ENCODE assay signal across 7 mouse cellular contexts in genomic region chr13:119691958-119692357, GRCm38 (mm10). TPM values are rescaled to one million over a fixed set of nuclear protein-coding genes. Genes with fewer than 3 reads are reported as not detected.
DNase-seq lines count a peak whose midpoint lies in the region; ATAC-seq and TF ChIP-seq lines count a peak whose summit lies in the region.
"Not testable (repeated sequence)": the region's sequence is repeated elsewhere in the genome, so short reads cannot be mapped to it uniquely, and the experiment has no call there.

No protein-coding gene starts in this region.

- not testable (repeated sequence) for TF ChIP-seq EP300 in heart, postnatal 0 days (IDR thresholded peaks at IDR 0.05; ENCODE audit: low read depth)

- H3K9me3 ChIP-seq in embryonic facial prominence, embryonic 10.5 days; forebrain, embryonic 14.5 days (replicated peaks; ENCODE audit: control insufficient read depth, low read length); heart, postnatal 0 days (replicated peaks; ENCODE audit: control insufficient read depth, low read length); intestine, postnatal 0 days (ENCODE audit: control insufficient read depth); limb, embryonic 14.5 days (ENCODE audit: control insufficient read depth, low read length); lung, embryonic 16.5 days (ENCODE audit: control insufficient read depth, low read length); neural tube, embryonic 11.5 days (ENCODE audit: control insufficient read depth, low read length): not testable (repeated sequence)

- TF ChIP-seq POLR2A in limb, embryonic 14.5 days (IDR thresholded peaks at IDR 0.05; ENCODE audit: borderline replicate concordance, extremely low read depth, insufficient read depth, insufficient read length) = not testable (repeated sequence)

- not testable (repeated sequence) for ATAC-seq in forebrain, embryonic 14.5 days; heart, postnatal 0 days (ENCODE audit: insufficient read depth, low read depth); intestine, postnatal 0 days; limb, embryonic 14.5 days (ENCODE audit: low FRiP score, low read depth); lung, embryonic 16.5 days (ENCODE audit: low read depth); neural tube, embryonic 11.5 days (ENCODE audit: insufficient read depth, low FRiP score, low TSS enrichment)

- peak overlapping the region; percentile 79 for H3K4me2 ChIP-seq in forebrain, embryonic 14.5 days (ENCODE audit: low read length)
- H3K4me2 ChIP-seq in heart, postnatal 0 days (ENCODE audit: low read depth, low read length) = peak overlapping the region; percentile 96; the same call in 1 of the 2 replicates
- peak overlapping the region; percentile 73 for H3K4me2 ChIP-seq in intestine, postnatal 0 days (replicated peaks; ENCODE audit: low read depth)
- peak overlapping the region; percentile 71 for H3K4me2 ChIP-seq in limb, embryonic 14.5 days (replicated peaks; ENCODE audit: low read depth, low read length, severe bottlenecking)
- H3K4me2 ChIP-seq in lung, embryonic 16.5 days (ENCODE audit: low read depth, low read length) = peak overlapping the region; percentile 78; the same call in 1 of the 2 replicates
- H3K4me2 ChIP-seq in neural tube, embryonic 11.5 days (ENCODE audit: low read depth) = peak overlapping the region; percentile 63

- not testable (repeated sequence) for TF ChIP-seq CTCF in heart, postnatal 0 days (IDR thresholded peaks at IDR 0.05; ENCODE audit: low read depth); intestine, postnatal 0 days (IDR thresholded peaks at IDR 0.05; ENCODE audit: low read depth)

- not testable (repeated sequence) for H3K27me3 ChIP-seq in embryonic facial prominence, embryonic 10.5 days (replicated peaks; ENCODE audit: low read depth, poor library complexity, severe bottlenecking); forebrain, embryonic 14.5 days (replicated peaks; ENCODE audit: control insufficient read depth, insufficient read depth, low read length); heart, postnatal 0 days (ENCODE audit: control insufficient read depth, insufficient read depth, low read length); intestine, postnatal 0 days (replicated peaks; ENCODE audit: control insufficient read depth, insufficient read depth, low read length); limb, embryonic 14.5 days (ENCODE audit: control insufficient read depth, insufficient read depth, low read length); lung, embryonic 16.5 days (ENCODE audit: control insufficient read depth, insufficient read depth, low read depth, low read length); neural tube, embryonic 11.5 days (ENCODE audit: control insufficient read depth, insufficient read depth, low read length)

- H3K4me3 ChIP-seq in embryonic facial prominence, embryonic 10.5 days = peak overlapping the region; percentile 95
- H3K4me3 ChIP-seq in forebrain, embryonic 14.5 days (ENCODE audit: low read depth, low read length) = peak overlapping the region; percentile 97
- not testable (repeated sequence) for H3K4me3 ChIP-seq in heart, postnatal 0 days (ENCODE audit: low read depth, low read length); lung, embryonic 16.5 days (ENCODE audit: low read length)
- H3K4me3 ChIP-seq in intestine, postnatal 0 days (ENCODE audit: low read depth, low read length) = peak overlapping the region; percentile 97
- H3K4me3 ChIP-seq in limb, embryonic 14.5 days (replicated peaks; ENCODE audit: low read length) = peak overlapping the region; percentile 93
- H3K4me3 ChIP-seq in neural tube, embryonic 11.5 days (ENCODE audit: low read depth, low read length) = peak overlapping the region; percentile 82

- DNase-seq in embryonic facial prominence, embryonic 10.5 days (ENCODE audit: low spot score); forebrain, embryonic 14.5 days (ENCODE audit: low spot score); heart, postnatal 0 days (ENCODE audit: low spot score); limb, embryonic 14.5 days (ENCODE audit: low spot score); neural tube, embryonic 11.5 days (ENCODE audit: low spot score): not testable (repeated sequence)

- peak overlapping the region; percentile 96; the same call in 1 of the 2 replicates for H3K9ac ChIP-seq in forebrain, embryonic 14.5 days (ENCODE audit: low read length)
- not testable (repeated sequence) for H3K9ac ChIP-seq in heart, postnatal 0 days (replicated peaks; ENCODE audit: low read depth, low read length); intestine, postnatal 0 days (ENCODE audit: low read depth, low read length); lung, embryonic 16.5 days (ENCODE audit: low read length); neural tube, embryonic 11.5 days (ENCODE audit: low read length)
- 0 out of 2 replicates have a peak overlapping the region, but pooled peaks have one; percentile 86 for H3K9ac ChIP-seq in limb, embryonic 14.5 days (ENCODE audit: low read depth, low read length, severe bottlenecking)

- peaks cover 32% of the 10 kb centered on the region for H3K36me3 ChIP-seq in embryonic facial prominence, embryonic 10.5 days (replicated peaks)
- H3K36me3 ChIP-seq in forebrain, embryonic 14.5 days (ENCODE audit: control insufficient read depth, insufficient read depth, low read length); heart, postnatal 0 days (replicated peaks; ENCODE audit: control insufficient read depth, insufficient read depth, low read length); intestine, postnatal 0 days (ENCODE audit: control insufficient read depth, insufficient read depth); limb, embryonic 14.5 days (ENCODE audit: control insufficient read depth, insufficient read depth, low read length); lung, embryonic 16.5 days (ENCODE audit: control insufficient read depth, insufficient read depth, low read length); neural tube, embryonic 11.5 days (ENCODE audit: control insufficient read depth, insufficient read depth, low read length): not testable (repeated sequence)

- not testable (repeated sequence) for H3K27ac ChIP-seq in embryonic facial prominence, embryonic 10.5 days (replicated peaks); forebrain, embryonic 14.5 days (ENCODE audit: low read depth, low read length); heart, postnatal 0 days (ENCODE audit: low read depth); intestine, postnatal 0 days (ENCODE audit: low read depth, low read length); limb, embryonic 14.5 days (replicated peaks; ENCODE audit: low read depth, low read length); lung, embryonic 16.5 days (ENCODE audit: low read length); neural tube, embryonic 11.5 days (ENCODE audit: low read depth, low read length)

- 89% methylated on average over 3 of the region's 3 CpGs for WGBS in embryonic facial prominence, embryonic 10.5 days
- WGBS in forebrain, embryonic 14.5 days = 55% methylated on average over 3 of the region's 3 CpGs
- 77% methylated on average over 3 of the region's 3 CpGs for WGBS in heart, postnatal 0 days
- WGBS in intestine, postnatal 0 days = 67% methylated on average over 3 of the region's 3 CpGs
- 78% methylated on average over 3 of the region's 3 CpGs for WGBS in limb, embryonic 14.5 days
- 54% methylated on average over 3 of the region's 3 CpGs for WGBS in lung, embryonic 16.5 days
- 71% methylated on average over 3 of the region's 3 CpGs for WGBS in neural tube, embryonic 11.5 days

- H3K4me1 ChIP-seq in embryonic facial prominence, embryonic 10.5 days = peaks cover 54% of the 10 kb centered on the region
- H3K4me1 ChIP-seq in forebrain, embryonic 14.5 days (ENCODE audit: control insufficient read depth, insufficient read depth, low read length) = peaks cover 19% of the 10 kb centered on the region
- peaks cover 13% of the 10 kb centered on the region for H3K4me1 ChIP-seq in heart, postnatal 0 days (ENCODE audit: control insufficient read depth, insufficient read depth)
- not testable (repeated sequence) for H3K4me1 ChIP-seq in intestine, postnatal 0 days (replicated peaks; ENCODE audit: control insufficient read depth, insufficient read depth, low read length)
- 0 out of 2 replicates have a peak, but pooled peaks cover 15% of the 10 kb centered on the region for H3K4me1 ChIP-seq in limb, embryonic 14.5 days (ENCODE audit: control insufficient read depth, insufficient read depth, low read length)
- H3K4me1 ChIP-seq in lung, embryonic 16.5 days (replicated peaks; ENCODE audit: control insufficient read depth, insufficient read depth, low read length) = peaks cover 15% of the 10 kb centered on the region
- peaks cover 14% of the 10 kb centered on the region for H3K4me1 ChIP-seq in neural tube, embryonic 11.5 days (ENCODE audit: control insufficient read depth, insufficient read depth, low read length)

RNA-seq across cellular contexts. Expression of gene Hmgcs1, which starts 1.8 kb away (rescaled TPM):
- 245 and 273 TPM in 2 replicates for polyA plus RNA-seq in embryonic facial prominence, embryonic 10.5 days (2016; fragmentation: Nextera tagmentation; extraction: Ambion mirVana)
- polyA plus RNA-seq in forebrain, embryonic 14.5 days (2014; fragmentation: Nextera tagmentation; extraction: Ambion mirVana) = 311 and 398 TPM in 2 replicates
- total RNA-seq in heart, postnatal 0 days (2014; rRNA removed; ENCODE audit: low replicate concordance) = 39.0 and 42.6 TPM in 2 replicates
- polyA plus RNA-seq in heart, postnatal 0 days (2015; fragmentation: Nextera tagmentation; extraction: Ambion mirVana) = 61.1 and 66.2 TPM in 2 replicates
- 54.5 and 63.0 TPM in 2 replicates for polyA plus RNA-seq in intestine, postnatal 0 days (2015; fragmentation: Nextera tagmentation; extraction: Ambion mirVana)
- polyA plus RNA-seq in limb, embryonic 14.5 days (2012; rRNA removed) = 84.0 and 93.0 TPM in 2 replicates
- polyA plus RNA-seq in limb, embryonic 14.5 days (2014; fragmentation: Nextera tagmentation; extraction: Ambion mirVana) = 118 and 135 TPM in 2 replicates
- polyA plus RNA-seq in lung, embryonic 16.5 days (2015; fragmentation: Nextera tagmentation; extraction: Ambion mirVana) = 89.4 and 99.0 TPM in 2 replicates
- polyA plus RNA-seq in neural tube, embryonic 11.5 days (2014; fragmentation: Nextera tagmentation; extraction: Ambion mirVana) = 430 and 450 TPM in 2 replicates
